Mouse (Mus musculus): ENCODE results near the gene Krtap9-1.
"Not testable (repeated sequence)": the region's sequence is repeated elsewhere in the genome, so short reads cannot be mapped to it uniquely, and the experiment has no call there.

The Krtap9-1 gene

DNA sequence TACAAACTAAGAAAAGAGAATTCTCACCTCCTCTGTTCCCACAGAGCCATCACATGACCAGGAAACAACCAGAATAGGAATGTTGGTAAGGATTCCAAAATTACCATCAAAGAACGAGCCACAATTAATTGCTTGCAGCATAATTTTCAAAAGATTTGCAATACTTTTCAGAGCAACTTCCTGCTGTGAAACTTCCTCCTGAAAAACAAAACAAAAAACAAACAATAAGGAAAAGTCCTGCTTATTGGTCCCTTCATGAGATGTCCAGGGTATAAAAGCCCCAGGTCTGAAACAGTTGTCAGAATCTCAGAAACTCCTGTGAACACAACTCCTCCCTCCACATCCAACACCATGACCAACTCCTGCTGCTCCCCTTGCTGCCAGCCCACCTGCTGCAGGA, at the start of gene Krtap9-1:
Gene Krtap9-1 (plus strand): TSS at position 301 of the 400 bp plus-strand sequence.
- DNase-seq, result not testable (repeated sequence)

DNA sequence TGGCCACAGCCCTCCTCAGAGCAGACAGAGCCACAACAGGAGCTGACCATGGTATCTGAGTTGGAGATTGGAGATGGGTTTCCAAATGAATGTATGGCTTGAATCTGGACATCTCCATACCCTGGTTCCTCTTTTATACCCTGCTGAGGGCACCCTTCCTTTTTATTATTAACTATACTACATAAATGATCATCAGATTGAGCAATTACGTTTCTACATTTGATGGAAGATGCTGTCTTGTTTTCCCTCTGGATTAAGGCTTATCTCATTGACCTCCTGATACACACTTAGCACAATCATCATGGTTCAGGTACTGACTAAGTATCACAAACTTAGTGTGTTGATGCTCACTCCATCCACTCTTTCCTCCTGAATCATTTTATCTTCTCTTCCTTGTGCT, 35.2 kb upstream of the Krtap9-1 start, which contains the start of gene 2300003K06Rik:
Gene 2300003K06Rik (minus strand): TSS at position 101 of the 400 bp plus-strand sequence.
- no peak for DNase-seq

DNA sequence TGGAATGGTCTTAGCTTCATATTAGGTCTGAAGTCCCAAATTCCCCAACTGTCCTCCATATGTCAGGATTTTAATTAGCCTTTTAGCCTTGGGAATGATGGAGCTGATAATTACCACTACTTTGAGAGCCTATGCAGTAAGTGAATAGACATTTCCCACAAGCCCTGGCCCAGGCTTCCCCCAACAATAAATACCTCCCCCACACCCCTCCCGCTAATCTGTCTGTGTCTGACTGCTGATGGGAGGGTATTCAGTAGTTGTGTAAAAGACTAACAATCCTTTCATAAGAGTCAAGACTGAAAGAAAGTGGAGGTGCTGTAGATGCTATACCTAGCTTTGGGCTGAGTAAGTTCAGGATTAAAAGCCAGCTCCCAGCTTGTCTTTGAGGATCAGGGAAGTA, 31.0 kb upstream of the Krtap9-1 start:
- no peak for DNase-seq

DNA sequence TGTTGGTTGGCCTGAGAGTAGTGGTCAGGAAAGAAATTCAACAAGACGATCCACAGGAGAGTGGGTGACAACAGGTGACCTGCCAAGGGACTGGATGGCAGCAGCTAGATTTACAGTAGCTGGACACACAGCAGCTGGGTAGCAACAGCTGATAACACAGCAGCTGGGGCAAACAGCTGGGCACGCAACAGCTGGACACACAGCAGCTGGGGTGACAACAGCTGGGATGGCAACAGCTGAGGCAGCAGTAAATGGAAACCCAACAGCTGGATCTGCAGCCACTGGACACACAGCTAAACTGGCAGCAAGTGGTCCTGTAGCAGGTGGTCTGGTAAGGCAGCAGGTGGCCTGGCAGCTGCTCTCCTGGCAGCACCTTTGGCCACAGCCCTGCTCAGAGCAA, 26.4 kb upstream of the Krtap9-1 start:
- no peak for DNase-seq

DNA sequence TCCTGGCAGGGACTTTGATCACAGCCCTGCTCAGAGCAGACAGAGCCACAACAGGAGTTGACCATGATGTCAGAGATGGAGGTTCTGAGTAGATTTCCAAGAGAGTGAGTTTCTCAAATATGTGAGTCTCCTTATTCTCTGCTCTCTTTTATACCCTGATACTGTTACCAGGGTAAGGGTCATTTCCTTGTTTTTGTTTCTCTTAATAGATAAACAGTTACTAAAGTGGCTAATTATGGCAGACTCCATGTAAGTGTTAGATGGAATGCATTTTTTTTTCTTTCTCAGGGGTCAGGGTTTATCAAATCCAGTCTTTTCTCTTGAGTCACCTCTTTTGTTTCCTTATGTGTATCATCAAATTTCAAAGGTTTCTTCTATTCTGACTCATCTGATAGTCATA, 21.7 kb upstream of the Krtap9-1 start, which contains the start of gene Krtap4-16:
Gene Krtap4-16 (minus strand): TSS at position 101 of the 400 bp plus-strand sequence.
- DNase-seq, result no peak

DNA sequence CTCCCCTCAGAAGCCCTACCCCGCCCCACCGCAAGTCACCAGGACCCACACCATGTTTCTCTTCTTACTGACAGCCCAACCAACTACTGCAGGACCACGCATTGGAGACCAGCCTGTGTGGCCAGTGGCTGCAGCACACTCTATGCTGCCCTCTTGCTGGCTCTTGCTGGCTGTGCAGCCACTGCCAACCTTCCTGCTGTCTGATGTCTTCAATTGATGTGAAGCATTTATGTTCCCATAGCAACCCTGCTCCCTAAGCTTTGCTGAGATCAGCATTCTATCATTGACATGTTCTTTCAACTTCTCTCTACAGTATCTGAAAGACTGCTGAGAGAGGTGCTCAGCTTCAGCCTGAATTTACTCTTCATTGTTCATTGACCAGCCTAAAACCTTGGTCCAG, 19.1 kb upstream of the Krtap9-1 start:
- no peak for DNase-seq

DNA sequence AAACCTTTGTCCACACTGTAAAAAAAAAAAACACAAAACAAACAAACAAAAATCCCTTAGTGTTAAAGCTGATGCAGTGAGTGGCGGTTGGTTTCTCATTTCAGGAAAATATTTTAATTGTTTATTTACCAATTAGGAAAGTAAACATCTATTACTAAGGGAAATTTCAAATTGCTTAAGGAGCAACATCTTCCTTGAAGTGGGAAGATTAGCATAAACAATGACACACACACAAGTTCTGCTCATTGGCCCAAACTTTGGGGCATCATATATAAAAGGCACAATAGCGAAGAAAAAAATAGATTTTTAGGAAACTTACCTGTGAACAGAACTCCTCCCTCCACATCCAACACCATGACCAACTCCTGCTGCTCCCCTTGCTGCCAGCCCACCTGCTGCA, 15.6 kb upstream of the Krtap9-1 start, which contains the start of gene Gm11568:
Gene Gm11568 (plus strand): TSS at position 301 of the 400 bp plus-strand sequence.
- DNase-seq, result no peak

DNA sequence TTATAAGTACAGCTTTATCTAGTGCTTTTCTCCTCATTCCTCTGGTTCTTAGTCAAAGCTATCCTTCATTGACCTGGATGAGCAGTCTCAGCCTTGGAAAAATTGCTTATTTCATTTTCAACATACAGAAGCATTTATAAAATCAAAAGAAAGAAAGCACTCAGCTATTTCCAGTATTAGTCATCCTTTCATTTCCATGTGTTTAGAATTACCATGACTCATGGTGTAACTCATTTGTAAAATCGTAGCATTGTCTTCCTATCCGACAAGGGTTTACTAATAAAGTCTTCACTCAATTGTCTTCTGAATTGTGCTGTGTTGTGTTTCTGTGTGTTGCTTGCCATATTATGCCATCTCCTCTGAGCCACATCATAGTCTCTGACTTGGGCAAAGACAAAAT, 14.4 kb upstream of the Krtap9-1 start:
- no peak for DNase-seq

DNA sequence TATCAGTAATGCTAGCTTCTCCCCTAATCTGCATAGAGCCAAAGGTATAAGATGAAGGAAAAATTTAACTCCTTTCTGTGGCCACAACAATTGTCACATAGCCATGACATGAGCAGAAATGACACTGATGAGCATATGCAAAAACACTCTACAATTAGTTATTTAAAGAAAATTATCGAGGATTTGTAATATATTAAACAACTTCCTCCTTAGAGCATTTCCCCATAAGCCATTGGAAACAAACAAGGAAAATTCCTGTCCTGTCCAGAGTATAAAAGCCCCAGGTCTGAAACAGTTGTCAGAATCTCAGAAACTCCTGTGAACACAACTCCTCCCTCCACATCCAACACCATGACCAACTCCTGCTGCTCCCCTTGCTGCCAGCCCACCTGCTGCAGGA, 9.0 kb upstream of the Krtap9-1 start, which contains the start of gene Gm11559:
Gene Gm11559 (plus strand): TSS at position 301 of the 400 bp plus-strand sequence.
- not testable (repeated sequence) for DNase-seq

DNA sequence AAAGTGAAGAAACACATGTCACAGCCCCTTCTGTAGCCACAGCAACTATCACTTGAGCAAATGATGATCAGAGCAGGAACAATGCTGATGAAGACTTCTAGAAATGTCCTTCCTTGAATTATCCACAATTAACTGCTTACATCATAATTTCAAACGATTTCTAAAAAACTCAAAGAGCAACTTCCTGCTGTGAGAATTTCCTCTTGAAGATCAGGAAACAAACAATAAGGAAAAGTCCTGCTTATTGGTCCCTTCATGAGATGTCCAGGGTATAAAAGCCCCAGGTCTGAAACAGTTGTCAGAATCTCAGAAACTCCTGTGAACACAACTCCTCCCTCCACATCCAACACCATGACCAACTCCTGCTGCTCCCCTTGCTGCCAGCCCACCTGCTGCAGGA, 5.7 kb downstream of the Krtap9-1 start, which contains the start of gene Gm11567:
Gene Gm11567 (plus strand): TSS at position 301 of the 400 bp plus-strand sequence.
- DNase-seq, result not testable (repeated sequence)

DNA sequence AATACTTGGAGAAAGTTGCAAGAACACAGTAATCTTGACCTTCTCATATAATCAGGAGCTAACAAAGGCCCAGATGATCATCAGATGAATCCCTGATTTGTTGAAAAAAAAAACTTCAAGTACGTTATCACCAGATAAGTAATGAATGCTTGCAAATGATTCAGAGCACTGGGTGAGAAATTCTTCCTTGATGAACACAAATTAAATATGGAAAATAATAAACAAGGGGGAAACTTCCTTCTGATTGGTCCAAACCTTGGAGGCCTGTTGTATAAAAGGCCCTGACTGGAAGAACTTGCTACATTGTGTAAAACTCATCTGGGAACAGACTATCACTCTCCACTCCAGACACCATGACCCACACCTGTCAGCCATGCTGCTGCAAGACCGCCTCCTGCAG, 34.4 kb downstream of the Krtap9-1 start, which contains the start of gene Krtap31-1:
Gene Krtap31-1 (plus strand): TSS at position 301 of the 400 bp plus-strand sequence.
- DNase-seq, result no peak

DNA sequence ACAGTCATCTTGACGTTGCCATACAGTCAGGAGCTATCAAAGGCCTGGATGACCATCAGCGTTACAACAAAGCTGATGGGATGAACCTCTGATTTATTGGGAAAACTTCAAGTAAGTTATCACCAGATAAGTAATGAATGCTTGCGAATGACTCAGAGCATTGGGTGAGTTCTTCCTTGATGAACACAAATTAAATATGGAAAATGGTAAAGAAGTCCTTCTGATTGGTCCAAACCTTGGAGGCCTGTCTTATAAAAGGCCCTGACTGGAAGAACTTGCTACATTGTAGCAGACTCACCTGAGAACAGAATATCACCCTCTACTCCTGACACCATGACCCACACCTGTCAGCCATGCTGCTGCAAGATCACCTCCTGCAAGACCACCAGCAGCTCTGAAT, 41.3 kb downstream of the Krtap9-1 start, which contains the start of gene Gm11565:
Gene Gm11565 (plus strand): TSS at position 301 of the 400 bp plus-strand sequence.
- DNase-seq, result no peak

All from lung, adult 18-20 months (tissue).